9 mouse cellular contexts compared by ENCODE assay signal in the genomic region with DNA sequence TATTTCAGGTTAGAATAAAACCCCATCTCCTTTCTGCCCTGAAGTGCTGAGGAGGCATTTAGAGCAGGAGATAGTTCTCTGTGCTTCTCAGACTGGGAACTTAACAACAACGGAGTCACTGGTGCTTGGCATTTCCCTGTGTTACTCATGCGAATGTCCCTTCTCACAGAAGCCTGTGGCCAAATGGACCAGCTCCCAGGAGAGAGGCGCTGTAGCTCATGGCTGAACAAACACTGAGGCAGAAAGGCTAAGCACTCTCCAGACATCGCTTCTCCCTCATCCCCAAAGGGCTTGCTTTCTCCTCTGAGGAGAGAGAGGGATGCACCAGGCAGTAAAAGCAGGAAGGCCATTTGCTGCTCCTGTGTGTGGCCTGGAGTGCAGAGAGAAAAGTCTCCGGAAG.
DNase-seq lines count a peak whose midpoint lies in the region; ATAC-seq lines count a peak whose summit lies in the region.
"Had no signal": no experiment of that assay in that cellular context is flagged by ENCODE, and none has a peak within 500 bp of the region (broad histone marks: within the 10 kb centered on the region; RNA-seq: fewer than 3 reads in every experiment).

No protein-coding gene starts in this region.

- no peak for DNase-seq in kidney, adult 8-10 months
- DNase-seq in cerebellum, adult 9-10 months, result peak; percentile 73
- DNase-seq in gastrocnemius, postnatal 10 days, result peak; percentile 21
- no peak for DNase-seq in hindbrain, embryonic 14.5 days (ENCODE audit: low spot score)
- peak; percentile 22 for DNase-seq in lung, postnatal 14 days
- DNase-seq in thymus, postnatal 4 days, result no peak
- DNase-seq in layer of hippocampus, adult 18-20 months (ENCODE audit: low spot score in 2 of 2), result no peak

- H3K4me2 ChIP-seq in kidney, embryonic 14.5 days (replicated peaks; ENCODE audit: low read depth, low read length), result peak overlapping the region; percentile 29
- peak overlapping the region; percentile 22; the same call in 1 of the 2 replicates for H3K4me2 ChIP-seq in hindbrain, embryonic 14.5 days (replicated peaks)
- H3K4me2 ChIP-seq: embryonic facial prominence, embryonic 15.5 days had no signal

- no peak overlapping the region for H3K9ac ChIP-seq in kidney, embryonic 14.5 days (ENCODE audit: low read depth, low read length)
- no peak overlapping the region for H3K9ac ChIP-seq in hindbrain, embryonic 14.5 days
- H3K9ac ChIP-seq: embryonic facial prominence, embryonic 15.5 days had no signal

- H3K27me3 ChIP-seq in kidney, embryonic 14.5 days (ENCODE audit: control insufficient read depth, insufficient read depth, low read length), result no peaks in the 10 kb centered on the region
- H3K27me3 ChIP-seq in hindbrain, embryonic 14.5 days (ENCODE audit: control insufficient read depth, insufficient read depth, low read length), result no peaks in the 10 kb centered on the region
- H3K27me3 ChIP-seq: embryonic facial prominence, embryonic 15.5 days had no signal

- H3K9me3 ChIP-seq in kidney, embryonic 14.5 days (ENCODE audit: control insufficient read depth, low read length), result no peaks in the 10 kb centered on the region
- no peaks in the 10 kb centered on the region for H3K9me3 ChIP-seq in hindbrain, embryonic 14.5 days (ENCODE audit: control insufficient read depth, low read length)
- H3K9me3 ChIP-seq: embryonic facial prominence, embryonic 15.5 days had no signal

- H3K4me3 ChIP-seq in kidney, embryonic 14.5 days (ENCODE audit: low read length), result no peak overlapping the region
- H3K4me3 ChIP-seq in hindbrain, embryonic 14.5 days (replicated peaks; ENCODE audit: low read length), result no peak overlapping the region
- H3K4me3 ChIP-seq: embryonic facial prominence, embryonic 15.5 days had no signal

- H3K27ac ChIP-seq in kidney, embryonic 14.5 days (ENCODE audit: low read depth, low read length), result peak overlapping the region; percentile 66
- no peak overlapping the region for H3K27ac ChIP-seq in hindbrain, embryonic 14.5 days
- H3K27ac ChIP-seq: embryonic facial prominence, embryonic 15.5 days had no signal

- H3K4me1 ChIP-seq in kidney, embryonic 14.5 days (ENCODE audit: control insufficient read depth, insufficient read depth, low read length), result peaks cover 26% of the 10 kb centered on the region
- peaks cover 53% of the 10 kb centered on the region for H3K4me1 ChIP-seq in hindbrain, embryonic 14.5 days (replicated peaks; ENCODE audit: control insufficient read depth, insufficient read depth, low read length)

- under 1% methylated on average over 5 of the region's 5 CpGs for WGBS in kidney, embryonic 14.5 days
- WGBS in hindbrain, embryonic 14.5 days, result 7% methylated on average over 5 of the region's 5 CpGs

- no peaks in the 10 kb centered on the region for H3K36me3 ChIP-seq in kidney, embryonic 14.5 days (ENCODE audit: control insufficient read depth, insufficient read depth, low read length)
- no peaks in the 10 kb centered on the region for H3K36me3 ChIP-seq in hindbrain, embryonic 14.5 days (replicated peaks; ENCODE audit: control insufficient read depth, insufficient read depth)
- H3K36me3 ChIP-seq: embryonic facial prominence, embryonic 15.5 days had no signal

- ATAC-seq in kidney, embryonic 14.5 days (ENCODE audit: low FRiP score, low TSS enrichment), result peak; percentile 80
- ATAC-seq in hindbrain, embryonic 14.5 days (ENCODE audit: low FRiP score), result no peak

Comparison
In these comparisons a context has a peak if more than half of its experiments do, and no peak if none do; other contexts are left out.
1. DNase-seq: peak in cerebellum, adult 9-10 months (single experiment), gastrocnemius, postnatal 10 days (single experiment) and lung, postnatal 14 days (single experiment); none in kidney, adult 8-10 months (0 of 2), hindbrain, embryonic 14.5 days (single experiment), thymus, postnatal 4 days (single experiment) and layer of hippocampus, adult 18-20 months (0 of 2).